Mouse (Mus musculus) bone marrow, adult 2 months (tissue): ENCODE measurements around the gene Cxcl5.

Experiments
- CTCF ChIP-seq: fragments of 200-500 bp; IDR thresholded peaks from 2 replicates; pipeline ENCODE4 v1.5.1; 2011; ENCODE audit warnings: low read length, control low read depth; ENCODE audit not compliant: control insufficient read depth, insufficient read depth
- POLR2A ChIP-seq: fragments of 200-500 bp; IDR thresholded peaks from 2 replicates; pipeline ENCODE4 v1.6.1; 2011; ENCODE audit warnings: low read depth, mild to moderate bottlenecking, control low read depth, low read length, borderline replicate concordance; ENCODE audit not compliant: control insufficient read depth

- TF ChIP-seq CTCF: no peak
- TF ChIP-seq POLR2A: no peak
Measured at GRCm38 (mm10) chr5:90775562-90775961, 16.4 kb downstream of the Cxcl5 start.
